Mouse (Mus musculus) heart, embryonic 16.5 days (tissue): ENCODE measurements at regions not wholly inside any gene's neighbourhood (a gene's known extent, or its start where the extent isn't known, plus 50 kb on each side); places are given as distances from the start of the nearest gene placed in this dataset.

Experiments used
- ATAC-seq: fragments of 200-750 bp; cut with Nextera tagmentation; replicated peaks from 2 replicates; pipeline ENCODE4 v1.8.0; 2017; ENCODE audit warnings: moderate number of reproducible peaks; ENCODE audit not compliant: insufficient read depth, low FRiP score; ENCODE audit errors: extremely low read depth
- H3K27ac ChIP-seq: fragments of 300-500 bp; sonication (generic); 2 replicates; pipeline ENCODE4 v1.5.1; 2014; ENCODE audit warnings: mild to moderate bottlenecking, low read length, control low read depth, moderate library complexity
- H3K27me3 ChIP-seq: fragments of 300-500 bp; sonication (generic); 2 replicates; pipeline ENCODE4 v1.6.1; 2014; ENCODE audit warnings: low read length, mixed read lengths; ENCODE audit not compliant: control insufficient read depth, insufficient read depth
- H3K36me3 ChIP-seq: fragments of 300-500 bp; sonication (generic); 2 replicates; pipeline ENCODE4 v1.6.1; 2014; ENCODE audit not compliant: control insufficient read depth, insufficient read depth
- H3K4me1 ChIP-seq: fragments of 300-500 bp; sonication (generic); 2 replicates; pipeline ENCODE4 v1.6.1; 2014; ENCODE audit warnings: low read length, mixed read lengths; ENCODE audit not compliant: control insufficient read depth, insufficient read depth
- H3K4me2 ChIP-seq: fragments of 300-500 bp; sonication (generic); 2 replicates; pipeline ENCODE4 v1.6.1; 2014; ENCODE audit warnings: low read depth, mild to moderate bottlenecking, control low read depth, low read length
- H3K4me3 ChIP-seq: fragments of 300-500 bp; sonication (generic); 2 replicates; pipeline ENCODE4 v1.5.1; 2014; ENCODE audit warnings: mild to moderate bottlenecking, control low read depth, low read length
- H3K9ac ChIP-seq: fragments of 300-500 bp; sonication (generic); 2 replicates; pipeline ENCODE4 v1.6.1; 2014; ENCODE audit warnings: low read length, control low read depth
- H3K9me3 ChIP-seq: fragments of 300-500 bp; sonication (generic); replicated peaks from 2 replicates; pipeline ENCODE4 v1.6.1; 2016; ENCODE audit warnings: low read length; ENCODE audit not compliant: control insufficient read depth
- WGBS: fragments of 180-500 bp; shearing (Covaris S2); extraction: QIAGEN DNeasy Blood & Tissue Kit; methylation state at CpG from one replicate; pipeline ENCODE4 v1.1.7; 2014; 5-methylcytosine and 5-hydroxymethylcytosine counted together

GRCm38 (mm10) chr4:106193204-106193945 is 122.6 kb upstream of the Usp24 start:
- WGBS, result 57% methylated on average over 3 of the region's 3 CpGs
- Histone ChIP-seq H3K4me2 (no peak overlapping the region), H3K4me3 (no peak overlapping the region), H3K36me3 (no peaks in the 10 kb centered on the region), H3K9ac (no peak overlapping the region), H3K27ac (peak overlapping the region; percentile 25; the same call in 1 of the 2 replicates), H3K9me3 (no peaks in the 10 kb centered on the region), H3K27me3 (no peaks in the 10 kb centered on the region), H3K4me1 (peaks cover 11% of the 10 kb centered on the region; the same call in 1 of the 2 replicates)
- ATAC-seq, result 0 out of 2 replicates have a peak, but pooled peaks have one; percentile 58

- Histone ChIP-seq H3K4me1 (peaks cover 22% of the 10 kb centered on the region), H3K27ac (no peak overlapping the region), H3K4me2 (no peak overlapping the region), H3K9me3 (no peaks in the 10 kb centered on the region), H3K9ac (no peak overlapping the region), H3K4me3 (no peak overlapping the region), H3K36me3 (no peaks in the 10 kb centered on the region), H3K27me3 (no peaks in the 10 kb centered on the region)
- WGBS, result 76% methylated on average over 3 of the region's 3 CpGs
- ATAC-seq, result no peak
Measured at GRCm38 (mm10) chr4:106195497-106196166, 120.4 kb upstream of the Usp24 start.

- WGBS, result 21% methylated on average over 11 of the region's 11 CpGs
- peaks cover 24% of the 10 kb centered on the region for H3K4me1 ChIP-seq
- peak overlapping the region; percentile 19; the same call in 1 of the 2 replicates for H3K9ac ChIP-seq
- no peak overlapping the region for H3K4me3 ChIP-seq
- peak overlapping the region; percentile 73 for H3K27ac ChIP-seq
- peak overlapping the region; percentile 42 for H3K4me2 ChIP-seq
- no peaks in the 10 kb centered on the region for H3K9me3 ChIP-seq
- H3K36me3 ChIP-seq, result no peaks in the 10 kb centered on the region
- no peaks in the 10 kb centered on the region for H3K27me3 ChIP-seq
- ATAC-seq, result peak; percentile 82
Measured at GRCm38 (mm10) chr4:106199833-106200232, 116.2 kb upstream of the Usp24 start.

DNA sequence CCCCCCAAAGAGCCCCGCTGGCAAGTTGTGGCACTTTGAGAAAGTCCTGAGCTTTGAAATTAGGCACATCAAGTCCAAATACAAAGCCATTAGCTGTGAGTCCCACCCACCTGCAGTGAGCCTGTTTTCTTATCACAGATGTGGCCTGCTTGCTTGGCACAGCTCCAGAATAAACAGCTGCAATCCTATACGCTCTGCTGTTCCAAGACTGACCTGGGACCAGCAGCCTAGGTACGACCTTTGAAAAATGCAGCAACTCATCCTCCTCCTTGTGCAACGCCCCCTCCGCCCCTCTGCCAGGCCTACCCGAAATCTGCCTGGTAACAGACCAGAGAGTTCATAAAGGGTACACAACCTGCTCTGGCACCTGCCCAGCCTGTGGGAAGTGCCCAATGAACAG is 115.8 kb upstream of the Usp24 start:
- Histone ChIP-seq H3K4me3 (no peak overlapping the region), H3K4me1 (peaks cover 20% of the 10 kb centered on the region), H3K9me3 (no peaks in the 10 kb centered on the region), H3K27me3 (no peaks in the 10 kb centered on the region), H3K4me2 (peak overlapping the region; percentile 42), H3K9ac (0 out of 2 replicates have a peak overlapping the region, but pooled peaks have one; percentile 19), H3K36me3 (no peaks in the 10 kb centered on the region), H3K27ac (peak overlapping the region; percentile 73)
- ATAC-seq, result peak; percentile 81
- WGBS, result 41% methylated on average over 6 of the region's 6 CpGs

DNA sequence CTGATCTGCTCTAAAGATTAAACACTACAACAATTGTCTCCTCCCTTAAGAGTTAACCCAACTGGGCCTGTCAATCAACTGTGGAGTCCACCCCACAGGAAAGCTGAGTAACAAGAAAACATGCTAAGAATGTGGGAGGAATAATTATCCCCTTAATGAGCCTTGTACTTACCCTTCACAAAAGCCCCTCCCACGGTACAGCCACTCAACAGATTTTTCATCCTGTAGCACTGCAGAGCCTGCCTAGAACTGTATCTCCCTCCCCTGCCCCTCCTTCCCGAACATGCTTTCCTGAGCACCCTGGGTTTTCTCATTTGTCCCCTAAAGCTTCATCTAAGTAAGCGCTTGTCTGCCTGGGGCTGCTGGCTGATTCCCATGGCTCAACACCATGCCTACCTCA is 113.5 kb upstream of the Usp24 start:
- 43% methylated on average over 3 of the region's 3 CpGs for WGBS
- H3K36me3 ChIP-seq, result no peaks in the 10 kb centered on the region
- no peaks in the 10 kb centered on the region for H3K9me3 ChIP-seq
- H3K27ac ChIP-seq, result no peak overlapping the region
- ATAC-seq, result no peak
- peaks cover 17% of the 10 kb centered on the region for H3K4me1 ChIP-seq
- H3K4me3 ChIP-seq, result no peak overlapping the region
- H3K27me3 ChIP-seq, result no peaks in the 10 kb centered on the region
- H3K9ac ChIP-seq, result no peak overlapping the region
- H3K4me2 ChIP-seq, result no peak overlapping the region

DNA sequence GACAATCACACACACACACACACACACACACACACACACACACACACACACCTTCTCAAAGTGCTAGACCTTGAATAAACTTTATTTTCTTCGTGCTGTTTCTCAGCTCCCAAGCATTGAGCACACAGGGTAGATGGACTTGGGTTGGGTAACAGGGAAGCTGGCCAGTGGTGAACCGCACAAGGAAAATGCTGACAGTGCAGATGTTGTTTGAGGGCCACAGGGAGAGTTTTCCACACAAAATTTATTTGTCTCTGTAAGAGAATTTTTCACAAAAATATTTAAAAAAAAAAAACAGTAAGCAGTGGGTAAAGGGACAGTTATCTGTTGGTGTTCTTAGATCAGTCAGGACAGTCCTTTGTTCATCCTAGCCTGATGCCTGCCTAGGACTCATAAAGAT is 110.8 kb upstream of the Usp24 start:
- ATAC-seq, result no peak
- H3K9ac ChIP-seq, result no peak overlapping the region

DNA sequence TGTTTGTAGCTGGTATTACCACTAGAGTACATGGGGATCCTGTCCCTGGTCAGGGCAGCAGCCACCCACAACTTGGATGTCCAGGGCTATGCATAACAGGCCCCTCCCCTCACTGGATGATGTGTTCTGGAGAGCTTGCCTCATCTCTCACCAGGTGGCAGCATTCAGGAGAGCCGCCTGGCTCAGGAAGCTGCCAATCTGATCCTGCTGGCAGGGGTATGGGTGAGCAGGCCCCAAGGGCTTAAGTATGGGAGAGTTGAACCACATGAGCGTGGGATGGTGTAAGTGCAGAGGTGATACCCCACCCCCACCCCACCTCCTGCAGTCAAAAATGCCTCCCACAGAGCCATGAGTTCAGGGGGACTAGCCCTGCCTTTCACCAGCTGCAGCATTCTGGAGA is 110.0 kb upstream of the Usp24 start:
- no peak for ATAC-seq
- H3K9ac ChIP-seq, result no peak overlapping the region
- 38% methylated on average over 2 of the region's 2 CpGs for WGBS

More for the DNA sequence above, 110.8 kb upstream of the Usp24 start:
- H3K36me3 ChIP-seq, result no peaks in the 10 kb centered on the region
- WGBS, result 80% methylated on average over 2 of the region's 2 CpGs
- H3K4me3 ChIP-seq, result no peak overlapping the region
- H3K27me3 ChIP-seq, result no peaks in the 10 kb centered on the region
- peaks cover 8% of the 10 kb centered on the region for H3K4me1 ChIP-seq
- no peak overlapping the region for H3K4me2 ChIP-seq
- H3K9me3 ChIP-seq, result no peaks in the 10 kb centered on the region
- no peak overlapping the region for H3K27ac ChIP-seq

DNA sequence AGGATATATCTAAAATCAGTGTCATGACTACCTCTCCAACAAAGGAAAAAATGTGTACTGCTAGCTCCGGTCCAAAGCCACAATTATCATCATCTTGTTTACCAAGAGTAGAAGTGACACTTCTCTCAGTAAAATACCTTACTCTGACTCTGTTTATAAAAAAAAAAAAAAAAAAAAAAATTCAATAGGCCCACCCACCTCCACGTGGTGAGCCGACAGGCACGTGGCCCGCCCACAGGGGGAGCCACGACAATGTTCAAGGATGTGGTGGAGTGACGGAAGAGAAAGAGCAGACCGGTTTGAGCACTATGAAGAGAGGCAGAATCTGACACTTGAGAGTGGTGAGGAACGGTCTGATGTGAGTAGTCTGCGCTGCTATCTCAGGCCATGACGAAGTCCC is 106.5 kb upstream of the Usp24 start:
- H3K27me3 ChIP-seq, result no peaks in the 10 kb centered on the region
- WGBS, result 55% methylated on average over 11 of the region's 11 CpGs
- no peak overlapping the region for H3K27ac ChIP-seq
- H3K4me2 ChIP-seq, result no peak overlapping the region
- ATAC-seq, result no peak
- no peaks in the 10 kb centered on the region for H3K4me1 ChIP-seq
- no peaks in the 10 kb centered on the region for H3K9me3 ChIP-seq
- no peaks in the 10 kb centered on the region for H3K36me3 ChIP-seq
- H3K9ac ChIP-seq, result no peak overlapping the region
- H3K4me3 ChIP-seq, result no peak overlapping the region

More for the DNA sequence above, 110.0 kb upstream of the Usp24 start:
- no peaks in the 10 kb centered on the region for H3K9me3 ChIP-seq
- H3K4me1 ChIP-seq, result peaks cover 3% of the 10 kb centered on the region
- no peak overlapping the region for H3K27ac ChIP-seq
- no peak overlapping the region for H3K4me3 ChIP-seq
- H3K27me3 ChIP-seq, result no peaks in the 10 kb centered on the region
- H3K4me2 ChIP-seq, result no peak overlapping the region
- no peaks in the 10 kb centered on the region for H3K36me3 ChIP-seq

GRCm38 (mm10) chr4:106209975-106210374 is 106.0 kb upstream of the Usp24 start:
- Histone ChIP-seq H3K27ac (no peak overlapping the region), H3K9ac (no peak overlapping the region), H3K4me3 (no peak overlapping the region), H3K9me3 (no peaks in the 10 kb centered on the region), H3K4me1 (no peaks in the 10 kb centered on the region), H3K36me3 (no peaks in the 10 kb centered on the region), H3K4me2 (no peak overlapping the region), H3K27me3 (no peaks in the 10 kb centered on the region)
- ATAC-seq, result no peak
- WGBS, result 96% methylated on average over 1 of the region's 1 CpGs
